Mouse (Mus musculus) embryonic fibroblast, embryonic 13.5 days (primary cell): Measurements from ENCODE around the gene Aanat. TPM values are rescaled to one million over a fixed set of nuclear protein-coding genes. Genes with fewer than 3 reads are reported as not detected.

Experiments used
- H3K27ac ChIP-seq: 2 replicates; pipeline ENCODE4 v1.5.1; 2012; ENCODE audit warnings: low read length, control low read depth, inconsistent platforms; ENCODE audit not compliant: insufficient read depth
- H3K4me1 ChIP-seq: 2 replicates; pipeline ENCODE4 v1.6.1; 2011; ENCODE audit warnings: low read length; ENCODE audit not compliant: control insufficient read depth, insufficient read depth
- H3K4me3 ChIP-seq: 2 replicates; pipeline ENCODE4 v1.5.1; 2011; ENCODE audit warnings: mild to moderate bottlenecking, control low read depth, low read length; ENCODE audit not compliant: insufficient read depth
- CTCF ChIP-seq: IDR thresholded peaks from 2 replicates; pipeline ENCODE4 v1.5.1; 2011; ENCODE audit warnings: mild to moderate bottlenecking, control low read depth, low read length, moderate library complexity, borderline replicate concordance; ENCODE audit not compliant: insufficient read depth
- POLR2A ChIP-seq: IDR thresholded peaks from 2 replicates; pipeline ENCODE4 v1.6.1; 2011; ENCODE audit warnings: low read depth, mild to moderate bottlenecking, control low read depth, low read length, moderate library complexity
- polyA plus RNA-seq: library from polyadenylated mRNA; stranded (reverse); fragments of >200 nt; gene quantifications from 2 replicates; pipeline ENCODE4 v1.2.4, GENCODE M21; 2011; ENCODE audit warnings: low read depth; ENCODE audit not compliant: missing spikeins, insufficient read length

Gene Aanat
- polyA plus RNA-seq, result not detected in 2 replicates

GRCm38 (mm10) chr11:116586310-116586709 is at the start of gene Aanat:
TSS of gene Aanat (plus strand) at chr11:116586432.
- Histone ChIP-seq H3K4me3 (no peak within 1 kb of the TSS), H3K4me1 (no peaks in the 10 kb centered on the region), H3K27ac (no peak within 1 kb of the TSS)
- TF ChIP-seq CTCF (no peak), POLR2A (no peak)

GRCm38 (mm10) chr11:116536685-116537084 is 49.5 kb upstream of the Aanat start:
- Histone ChIP-seq H3K4me3 (no peak overlapping the region), H3K27ac (no peak overlapping the region), H3K4me1 (no peaks in the 10 kb centered on the region)
- no peak for TF ChIP-seq POLR2A
- no peak for TF ChIP-seq CTCF

DNA sequence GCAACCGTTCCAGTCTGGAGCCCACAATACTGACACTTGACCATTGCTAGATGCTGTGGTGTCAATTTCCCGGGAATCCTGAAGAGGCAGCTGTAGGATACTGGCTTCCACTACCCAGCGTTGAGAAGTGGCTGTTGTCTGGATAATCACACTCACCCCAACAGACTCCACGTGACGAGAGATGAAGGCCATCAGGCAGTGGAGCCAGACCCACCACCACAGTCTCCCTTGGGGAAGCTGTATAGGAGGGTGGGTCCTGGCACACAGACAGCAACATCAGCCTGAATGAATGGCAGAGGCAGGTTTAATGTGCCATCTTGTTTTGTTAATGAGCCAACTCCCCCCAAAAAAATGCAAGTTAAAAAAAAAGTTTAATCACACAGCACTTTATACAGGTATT is 48.8 kb upstream of the Aanat start:
- no peak overlapping the region for H3K27ac ChIP-seq
- no peak for TF ChIP-seq CTCF
- TF ChIP-seq POLR2A, result no peak
- H3K4me1 ChIP-seq, result no peaks in the 10 kb centered on the region
- H3K4me3 ChIP-seq, result no peak overlapping the region

DNA sequence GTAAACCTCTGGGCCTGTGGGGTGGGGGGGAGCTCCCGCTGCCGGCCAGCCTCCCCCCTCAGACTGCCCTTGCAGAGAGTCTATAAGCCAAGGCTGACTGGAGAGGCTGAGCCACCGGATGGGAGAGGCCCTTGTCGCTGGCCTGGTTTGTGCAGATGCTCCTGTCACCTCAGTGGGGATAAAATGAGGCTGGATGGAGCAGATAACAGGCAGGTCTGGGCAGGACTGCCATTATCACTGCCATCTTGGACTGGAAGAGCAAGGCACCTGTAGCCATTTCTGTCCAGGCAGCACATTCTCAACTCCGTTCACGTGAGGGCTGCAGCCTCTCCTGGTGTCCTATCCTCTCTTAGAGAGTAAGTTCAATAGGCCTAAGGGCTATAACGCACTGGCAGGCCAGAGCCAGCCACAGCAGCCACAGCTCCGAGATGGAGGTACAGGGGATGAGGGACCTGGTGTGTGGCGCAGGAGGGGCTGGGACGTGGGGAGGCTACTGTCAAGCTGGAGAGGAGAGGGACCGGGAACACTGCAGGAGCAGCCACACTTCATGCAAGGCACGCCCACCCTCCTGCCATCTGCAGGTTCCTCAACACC is 48.0 kb upstream of the Aanat start:
- no peak overlapping the region for H3K27ac ChIP-seq
- TF ChIP-seq CTCF (no peak), POLR2A (no peak)
- no peak overlapping the region for H3K4me3 ChIP-seq
- no peaks in the 10 kb centered on the region for H3K4me1 ChIP-seq

DNA sequence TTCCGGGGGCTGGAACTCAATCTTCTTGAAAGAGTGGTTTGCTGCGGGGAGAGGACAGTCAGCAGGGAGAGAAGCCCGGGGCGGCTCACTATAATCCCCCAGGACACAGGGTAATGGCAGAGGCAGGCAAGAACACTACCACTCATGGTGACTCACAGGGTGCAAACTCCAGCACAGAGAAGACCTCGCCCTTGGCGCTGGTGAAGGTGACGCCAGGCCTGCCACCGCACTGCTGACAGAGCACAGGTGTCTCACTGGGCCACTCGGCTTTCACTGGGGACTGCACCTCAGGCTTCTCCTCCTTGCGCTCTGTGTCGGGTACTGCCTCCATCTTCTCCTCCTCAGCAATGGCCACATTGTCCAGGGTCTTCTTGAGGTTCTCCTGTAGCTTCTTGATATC is 45.0 kb upstream of the Aanat start:
- no peak for TF ChIP-seq CTCF
- TF ChIP-seq POLR2A, result no peak
- no peaks in the 10 kb centered on the region for H3K4me1 ChIP-seq

DNA sequence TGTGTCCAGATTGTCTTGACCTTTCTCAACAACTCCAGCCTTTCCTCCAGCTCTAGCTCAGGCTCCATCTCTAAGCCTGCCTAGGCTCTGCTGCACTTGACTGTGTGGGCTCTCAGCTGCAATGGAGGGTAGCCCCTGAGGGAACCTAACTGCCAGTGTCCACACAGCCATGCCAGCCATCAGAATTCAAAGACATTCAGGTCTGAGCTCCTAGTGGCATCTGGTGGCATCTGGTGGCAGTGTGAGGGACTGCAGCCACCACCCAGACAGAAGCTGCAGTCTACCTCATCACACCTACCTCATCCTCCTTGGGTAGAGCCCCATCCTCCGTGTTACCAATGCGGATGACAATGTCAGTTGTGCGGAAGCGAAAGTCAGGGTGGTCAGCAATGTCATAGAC is 43.1 kb upstream of the Aanat start:
- no peak overlapping the region for H3K4me3 ChIP-seq
- peak; percentile 73; the same call in 1 of the 2 replicates for TF ChIP-seq CTCF
- no peak for TF ChIP-seq POLR2A
- H3K4me1 ChIP-seq, result no peaks in the 10 kb centered on the region
- H3K27ac ChIP-seq, result no peak overlapping the region

More for the DNA sequence above, 45.0 kb upstream of the Aanat start:
- Histone ChIP-seq H3K4me3 (no peak overlapping the region), H3K27ac (no peak overlapping the region)

DNA sequence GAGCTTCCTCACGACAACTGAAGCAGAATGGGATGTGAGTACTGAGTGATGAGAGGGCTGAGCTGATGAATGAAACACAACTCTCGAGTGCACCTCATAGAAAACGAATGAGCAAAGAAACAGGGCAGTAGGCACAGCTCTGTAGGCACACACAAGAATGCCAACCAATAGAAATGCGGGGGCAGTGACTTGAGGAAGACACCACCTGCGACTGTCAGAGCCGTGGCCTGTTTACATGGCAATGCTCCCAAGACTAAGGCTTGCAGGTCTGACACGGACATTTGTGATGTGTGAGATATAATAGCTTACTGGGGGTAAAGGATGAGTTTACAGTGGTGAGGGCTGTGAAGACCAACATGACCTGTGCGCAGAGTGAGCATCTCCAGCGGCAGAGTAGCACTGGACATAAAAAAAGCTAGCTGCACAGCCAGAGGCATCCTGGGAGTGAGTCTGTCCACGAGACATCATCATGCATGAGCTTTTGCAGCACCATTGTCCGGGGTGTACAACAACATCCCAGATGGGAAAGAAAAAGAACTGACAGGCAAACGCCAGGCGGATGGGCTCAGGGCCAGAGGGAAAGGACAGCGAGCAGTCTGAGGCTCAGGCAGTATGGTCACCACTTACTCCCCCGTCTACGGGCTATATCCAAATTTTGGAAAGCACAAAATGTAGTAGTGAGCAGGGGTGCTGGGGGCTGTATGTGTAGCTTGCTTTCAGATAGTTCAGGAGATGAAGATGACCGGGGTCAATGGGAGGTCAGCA is 38.8 kb upstream of the Aanat start:
- Histone ChIP-seq H3K4me1 (no peaks in the 10 kb centered on the region), H3K4me3 (no peak overlapping the region), H3K27ac (no peak overlapping the region)
- no peak for TF ChIP-seq POLR2A
- TF ChIP-seq CTCF, result no peak

DNA sequence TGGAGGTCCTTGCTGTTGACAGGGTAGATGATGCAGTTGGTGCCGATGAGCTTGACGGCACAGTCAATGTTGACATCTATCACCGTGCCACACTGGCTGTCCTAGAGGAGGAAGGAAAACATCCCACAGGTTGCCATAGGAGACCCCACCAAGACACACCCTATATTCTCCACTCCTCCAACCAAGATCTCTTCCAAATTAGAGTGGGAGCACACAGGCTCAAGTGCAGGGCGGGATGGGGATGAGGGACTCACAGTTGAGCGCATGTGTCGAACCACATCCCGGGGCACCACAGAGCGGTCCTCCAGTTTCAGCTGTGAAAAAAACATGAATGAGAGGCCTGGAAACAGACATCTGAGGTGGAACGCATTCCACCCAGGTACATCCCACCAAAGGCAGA is 37.5 kb upstream of the Aanat start:
- no peak overlapping the region for H3K4me3 ChIP-seq
- no peaks in the 10 kb centered on the region for H3K4me1 ChIP-seq
- no peak overlapping the region for H3K27ac ChIP-seq
- TF ChIP-seq POLR2A (no peak), CTCF (no peak)

DNA sequence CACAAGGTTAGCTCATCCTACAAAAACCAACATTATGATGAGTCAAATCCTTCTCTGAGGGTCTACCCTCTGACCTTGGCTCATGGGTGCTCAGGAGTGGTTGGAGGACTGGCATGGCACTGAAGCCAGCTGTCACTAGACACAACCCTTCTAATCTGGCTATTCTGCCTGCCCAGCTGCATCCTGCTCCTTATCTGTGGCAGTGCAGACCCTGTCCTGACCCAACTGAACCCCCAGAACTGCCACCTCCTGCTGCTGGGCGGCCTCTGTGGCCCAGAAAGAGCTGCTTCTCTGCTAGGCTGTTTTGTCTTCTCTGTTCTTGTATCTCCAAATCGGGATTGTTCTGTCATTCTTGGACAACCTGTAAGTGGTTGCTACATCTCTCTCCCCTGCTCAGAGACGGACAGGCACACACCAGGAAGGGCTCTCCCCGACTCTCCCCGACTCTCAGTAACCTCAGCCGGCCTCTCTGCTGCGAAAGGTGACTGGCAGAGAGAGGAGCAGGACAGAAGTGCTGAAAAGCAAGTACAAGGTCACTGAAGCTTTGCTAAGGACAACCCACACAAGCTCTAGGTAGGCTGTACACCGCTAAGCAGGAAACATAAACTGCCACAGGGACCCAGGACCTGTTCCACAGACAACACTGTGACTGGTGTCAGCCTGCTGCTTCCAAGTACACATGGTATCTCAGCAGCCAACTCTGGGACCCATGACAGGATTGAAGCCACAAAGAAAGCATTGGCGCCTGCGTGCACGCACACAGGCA is 36.8 kb upstream of the Aanat start:
- no peak overlapping the region for H3K4me3 ChIP-seq
- H3K4me1 ChIP-seq, result no peaks in the 10 kb centered on the region
- no peak overlapping the region for H3K27ac ChIP-seq
- TF ChIP-seq CTCF (no peak), POLR2A (no peak)

GRCm38 (mm10) chr11:116550748-116551147 is 35.5 kb upstream of the Aanat start:
- no peak overlapping the region for H3K27ac ChIP-seq
- TF ChIP-seq CTCF (no peak), POLR2A (no peak)
- no peak overlapping the region for H3K4me3 ChIP-seq
- no peaks in the 10 kb centered on the region for H3K4me1 ChIP-seq
